ENCODE assay signal across 7 mouse cellular contexts in genomic region chr2:26566221-26566620, GRCm38 (mm10). TPM values are rescaled to one million over a fixed set of nuclear protein-coding genes. Genes with fewer than 3 reads are reported as not detected.
DNase-seq lines count a peak whose midpoint lies in the region; ATAC-seq and TF ChIP-seq lines count a peak whose summit lies in the region.

No protein-coding gene starts in this region.

- no peak overlapping the region for H3K9ac ChIP-seq in midbrain, embryonic 15.5 days

- no peak for ATAC-seq in midbrain, embryonic 15.5 days (replicated peaks)

- H3K27ac ChIP-seq in midbrain, embryonic 10.5 days (replicated peaks) = no peak overlapping the region
- H3K27ac ChIP-seq in midbrain, embryonic 15.5 days = no peak overlapping the region
- no peak overlapping the region for H3K27ac ChIP-seq in embryonic facial prominence, embryonic 10.5 days (replicated peaks)
- no peak overlapping the region for H3K27ac ChIP-seq in spleen, adult 2 months (ENCODE audit: insufficient read depth, low read length)

- TF ChIP-seq CTCF in spleen, adult 2 months (IDR thresholded peaks at IDR 0.05; ENCODE audit: extremely low read depth, insufficient read depth, insufficient read length, insufficient replicate concordance) = peak; percentile 81

- H3K4me2 ChIP-seq in midbrain, embryonic 15.5 days = no peak overlapping the region

- TF ChIP-seq POLR2A in spleen, adult 2 months (IDR thresholded peaks at IDR 0.05; ENCODE audit: low read depth, low read length) = no peak

- peak; percentile 63 for DNase-seq in midbrain, embryonic 10.5 days (ENCODE audit: low spot score)
- DNase-seq in ZHBTc4 (ENCODE audit: low read depth, low spot score) = peak; percentile 56
- peak; percentile 59 for DNase-seq in embryonic facial prominence, embryonic 10.5 days (ENCODE audit: low spot score)
- peak; percentile 77 for DNase-seq in induced T-regulatory cell, adult 2 months (ENCODE audit: low read depth)
- peak; percentile 73 to 80 for DNase-seq in lung, postnatal 4 days
- peak; percentile 57 to 69 for DNase-seq in spleen, adult 2 months (ENCODE audit: low read depth in 1 of 2, low spot score in 2 of 2)

- no peaks in the 10 kb centered on the region for H3K9me3 ChIP-seq in midbrain, embryonic 10.5 days (replicated peaks)
- H3K9me3 ChIP-seq in midbrain, embryonic 15.5 days = no peaks in the 10 kb centered on the region
- H3K9me3 ChIP-seq in embryonic facial prominence, embryonic 10.5 days = no peaks in the 10 kb centered on the region

- H3K4me1 ChIP-seq in midbrain, embryonic 10.5 days = peaks cover 18% of the 10 kb centered on the region
- H3K4me1 ChIP-seq in midbrain, embryonic 15.5 days = 0 out of 2 replicates have a peak, but pooled peaks cover under 1% of the 10 kb centered on the region
- peaks cover 14% of the 10 kb centered on the region for H3K4me1 ChIP-seq in embryonic facial prominence, embryonic 10.5 days
- H3K4me1 ChIP-seq in spleen, adult 2 months (ENCODE audit: control insufficient read depth, insufficient read depth, insufficient read length) = no peaks in the 10 kb centered on the region

- H3K27me3 ChIP-seq in midbrain, embryonic 10.5 days (ENCODE audit: low read depth, poor library complexity, severe bottlenecking) = peaks cover 8% of the 10 kb centered on the region; the same call in 1 of the 2 replicates
- no peaks in the 10 kb centered on the region for H3K27me3 ChIP-seq in midbrain, embryonic 15.5 days (replicated peaks)
- no peaks in the 10 kb centered on the region for H3K27me3 ChIP-seq in embryonic facial prominence, embryonic 10.5 days (replicated peaks; ENCODE audit: low read depth, poor library complexity, severe bottlenecking)
- H3K27me3 ChIP-seq in spleen, adult 2 months (ENCODE audit: control insufficient read depth, insufficient read depth, low read length) = no peaks in the 10 kb centered on the region

- no peaks in the 10 kb centered on the region for H3K36me3 ChIP-seq in midbrain, embryonic 10.5 days
- H3K36me3 ChIP-seq in midbrain, embryonic 15.5 days (replicated peaks) = no peaks in the 10 kb centered on the region
- no peaks in the 10 kb centered on the region for H3K36me3 ChIP-seq in embryonic facial prominence, embryonic 10.5 days (replicated peaks)
- H3K36me3 ChIP-seq in spleen, adult 2 months (ENCODE audit: control insufficient read depth, insufficient read depth, low read length) = no peaks in the 10 kb centered on the region

- no peak overlapping the region for H3K4me3 ChIP-seq in midbrain, embryonic 10.5 days
- H3K4me3 ChIP-seq in midbrain, embryonic 15.5 days = no peak overlapping the region
- H3K4me3 ChIP-seq in embryonic facial prominence, embryonic 10.5 days = no peak overlapping the region
- no peak overlapping the region for H3K4me3 ChIP-seq in spleen, adult 2 months (ENCODE audit: extremely low read depth, insufficient read depth, insufficient read length)

- 24% methylated on average over 4 of the region's 4 CpGs for WGBS in midbrain, embryonic 10.5 days
- WGBS in midbrain, embryonic 15.5 days = 14% methylated on average over 4 of the region's 4 CpGs
- WGBS in embryonic facial prominence, embryonic 10.5 days = 20% methylated on average over 4 of the region's 4 CpGs
- 0% methylated on average over 4 of the region's 4 CpGs for WGBS in spleen, adult 2 months

RNA-seq across cellular contexts. Expression of gene Egfl7, which starts 13.6 kb away (rescaled TPM):
- polyA plus RNA-seq in midbrain, embryonic 10.5 days (2016; fragmentation: Nextera tagmentation; extraction: Ambion mirVana) = 68.5 and 85.7 TPM in 2 replicates
- polyA plus RNA-seq in midbrain, embryonic 15.5 days (2015; fragmentation: Nextera tagmentation; extraction: Ambion mirVana) = 71.8 and 75.7 TPM in 2 replicates
- 93.2 and 96.6 TPM in 2 replicates for polyA plus RNA-seq in embryonic facial prominence, embryonic 10.5 days (2016; fragmentation: Nextera tagmentation; extraction: Ambion mirVana)
- 167 and 196 TPM in 2 replicates for polyA plus RNA-seq in spleen, adult 2 months (2012; rRNA removed)

RNA-seq across cellular contexts. Expression of gene Gm20532, which starts 20.2 kb away (rescaled TPM):
- polyA plus RNA-seq in midbrain, embryonic 10.5 days (2016; fragmentation: Nextera tagmentation; extraction: Ambion mirVana) = not detected in 2 replicates
- polyA plus RNA-seq in midbrain, embryonic 15.5 days (2015; fragmentation: Nextera tagmentation; extraction: Ambion mirVana) = not detected in 2 replicates
- polyA plus RNA-seq in embryonic facial prominence, embryonic 10.5 days (2016; fragmentation: Nextera tagmentation; extraction: Ambion mirVana) = not detected in 2 replicates
- not detected in 2 replicates for polyA plus RNA-seq in spleen, adult 2 months (2012; rRNA removed)

RNA-seq across cellular contexts. Expression of gene Agpat2, which starts 38.0 kb away (rescaled TPM):
- polyA plus RNA-seq in midbrain, embryonic 10.5 days (2016; fragmentation: Nextera tagmentation; extraction: Ambion mirVana) = 9.0 and 10.6 TPM in 2 replicates
- polyA plus RNA-seq in midbrain, embryonic 15.5 days (2015; fragmentation: Nextera tagmentation; extraction: Ambion mirVana) = 4.6 and 6.7 TPM in 2 replicates
- 12.4 and 12.9 TPM in 2 replicates for polyA plus RNA-seq in embryonic facial prominence, embryonic 10.5 days (2016; fragmentation: Nextera tagmentation; extraction: Ambion mirVana)
- 22.7 and 27.7 TPM in 2 replicates for polyA plus RNA-seq in spleen, adult 2 months (2012; rRNA removed)

RNA-seq across cellular contexts. Expression of gene Notch1, which starts 49.8 kb away (rescaled TPM):
- 30.1 and 38.3 TPM in 2 replicates for polyA plus RNA-seq in midbrain, embryonic 10.5 days (2016; fragmentation: Nextera tagmentation; extraction: Ambion mirVana)
- 15.6 and 17.6 TPM in 2 replicates for polyA plus RNA-seq in midbrain, embryonic 15.5 days (2015; fragmentation: Nextera tagmentation; extraction: Ambion mirVana)
- polyA plus RNA-seq in embryonic facial prominence, embryonic 10.5 days (2016; fragmentation: Nextera tagmentation; extraction: Ambion mirVana) = 17.1 and 20.3 TPM in 2 replicates
- polyA plus RNA-seq in spleen, adult 2 months (2012; rRNA removed) = 34.6 and 39.6 TPM in 2 replicates
